In genomic region chrX:20794229-20794628, GRCm38 (mm10) we compare ENCODE assay signal across 16 mouse cellular contexts.
"Had no signal": no experiment of that assay in that cellular context is flagged by ENCODE, and none has a peak within 500 bp of the region (broad histone marks: within the 10 kb centered on the region; RNA-seq: fewer than 3 reads in every experiment).

No protein-coding gene starts in this region.

- H3K4me2 ChIP-seq: lung, embryonic 14.5 days; midbrain, embryonic 11.5 days; midbrain, embryonic 13.5 days; midbrain, embryonic 15.5 days; neural tube, embryonic 12.5 days had no signal

- H3K9ac ChIP-seq: liver, embryonic 14.5 days; lung, embryonic 14.5 days; midbrain, embryonic 13.5 days; midbrain, embryonic 15.5 days; neural tube, embryonic 12.5 days had no signal

- H3K9me3 ChIP-seq: megakaryocyte, embryonic 14.5 days; midbrain, embryonic 13.5 days; midbrain, embryonic 15.5 days; neural tube, embryonic 12.5 days had no signal

- H3K4me3 ChIP-seq: megakaryocyte, embryonic 14.5 days; midbrain, embryonic 13.5 days; midbrain, embryonic 15.5 days; neural tube, embryonic 12.5 days had no signal

- H3K27me3 ChIP-seq: megakaryocyte, embryonic 14.5 days; midbrain, embryonic 13.5 days; midbrain, embryonic 15.5 days; neural tube, embryonic 12.5 days had no signal

- H3K36me3 ChIP-seq: midbrain, embryonic 13.5 days; midbrain, embryonic 15.5 days; neural tube, embryonic 12.5 days had no signal

- H3K27ac ChIP-seq: liver, embryonic 14.5 days; macrophage; midbrain, embryonic 13.5 days; midbrain, embryonic 15.5 days; neural tube, embryonic 12.5 days had no signal

- H3K4me1 ChIP-seq: midbrain, embryonic 15.5 days; neural tube, embryonic 12.5 days had no signal

- ATAC-seq: midbrain, embryonic 13.5 days; midbrain, embryonic 15.5 days had no signal

- DNase-seq: lung, adult 18-20 months; lung, embryonic 14.5 days; lung, postnatal 10 days; lung, postnatal 36 days; right cerebral cortex, postnatal 14 days; spleen, adult 18-20 months; thymus, adult 2 months; thymus, postnatal 25 days; thymus, postnatal 4 days had no signal
